21 mouse cellular contexts compared by ENCODE assay signal in the genomic region with DNA sequence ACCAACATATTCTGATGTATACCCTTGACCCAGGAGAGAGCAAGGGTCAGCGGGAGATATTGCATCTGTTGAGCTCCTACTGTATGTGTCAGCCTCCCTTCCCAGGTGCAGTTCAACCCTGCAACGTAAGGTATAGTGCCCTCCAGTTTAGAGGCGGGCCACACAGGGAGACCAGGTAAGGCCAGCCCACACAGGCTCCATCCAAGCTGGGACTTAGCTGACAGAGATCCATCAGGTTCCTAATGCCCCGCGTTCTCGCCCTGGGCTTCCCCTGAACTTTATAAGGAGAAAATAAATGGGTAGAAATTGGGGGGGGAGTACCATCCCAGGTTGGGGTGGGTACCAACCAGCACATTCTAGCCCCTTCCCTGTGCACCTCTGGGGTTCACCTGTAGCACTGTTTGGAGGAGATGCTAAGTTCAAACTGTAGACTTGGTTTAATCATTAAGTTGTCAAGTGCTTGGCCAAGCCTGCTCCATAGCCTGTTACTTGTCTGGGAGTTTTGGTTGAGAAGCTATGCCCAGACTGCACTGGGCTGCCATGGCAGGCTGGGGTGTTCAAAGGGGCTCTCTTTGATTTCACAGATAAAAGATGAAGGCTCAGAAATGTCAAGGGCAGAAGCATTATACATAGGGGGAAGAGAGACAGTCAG. TPM values are rescaled to one million over a fixed set of nuclear protein-coding genes. Genes with fewer than 3 reads are reported as not detected.
DNase-seq lines count a peak whose midpoint lies in the region; ATAC-seq and TF ChIP-seq lines count a peak whose summit lies in the region.
"Had no signal": no experiment of that assay in that cellular context is flagged by ENCODE, and none has a peak within 500 bp of the region (broad histone marks: within the 10 kb centered on the region; RNA-seq: fewer than 3 reads in every experiment).

No protein-coding gene starts in this region.

- H3K9ac ChIP-seq in kidney, embryonic 15.5 days = no peak overlapping the region
- H3K9ac ChIP-seq in lung, embryonic 16.5 days (ENCODE audit: low read length) = no peak overlapping the region
- H3K9ac ChIP-seq: intestine, embryonic 15.5 days; liver, embryonic 14.5 days had no signal

- peaks cover 68% of the 10 kb centered on the region for H3K4me1 ChIP-seq in kidney, embryonic 15.5 days
- H3K4me1 ChIP-seq in lung, embryonic 16.5 days (replicated peaks; ENCODE audit: control insufficient read depth, insufficient read depth, low read length) = peaks cover 43% of the 10 kb centered on the region
- H3K4me1 ChIP-seq in thymus, adult 2 months (replicated peaks; ENCODE audit: control insufficient read depth, insufficient read depth, low read length) = peaks cover 50% of the 10 kb centered on the region

- WGBS in kidney, embryonic 15.5 days = 82% methylated on average over 6 of the region's 6 CpGs
- 71% methylated on average over 6 of the region's 6 CpGs for WGBS in lung, embryonic 16.5 days
- WGBS in thymus, adult 2 months = 92% methylated on average over 6 of the region's 6 CpGs

- TF ChIP-seq POLR2A in thymus, adult 2 months (IDR thresholded peaks at IDR 0.05; ENCODE audit: control insufficient read depth, extremely low read depth, insufficient read depth, low read length, poor library complexity) = no peak

- H3K9me3 ChIP-seq in kidney, embryonic 15.5 days (replicated peaks) = no peaks in the 10 kb centered on the region
- H3K9me3 ChIP-seq in lung, embryonic 16.5 days (ENCODE audit: control insufficient read depth, low read length) = no peaks in the 10 kb centered on the region
- H3K9me3 ChIP-seq: intestine, embryonic 15.5 days had no signal

- peaks cover 12% of the 10 kb centered on the region for H3K27me3 ChIP-seq in kidney, embryonic 15.5 days
- no peaks in the 10 kb centered on the region for H3K27me3 ChIP-seq in lung, embryonic 16.5 days (ENCODE audit: control insufficient read depth, insufficient read depth, low read depth, low read length)
- H3K27me3 ChIP-seq in thymus, adult 2 months (ENCODE audit: control insufficient read depth, insufficient read depth, low read length) = no peaks in the 10 kb centered on the region

- ATAC-seq in kidney, embryonic 15.5 days (replicated peaks; ENCODE audit: low FRiP score) = no peak
- ATAC-seq in lung, embryonic 16.5 days (ENCODE audit: low read depth) = no peak
- ATAC-seq: CD4-positive, CD25-positive, alpha-beta regulatory T cell, adult 4 months; forebrain, embryonic 16.5 days; hindbrain, embryonic 16.5 days; intestine, embryonic 15.5 days; midbrain, embryonic 16.5 days had no signal

- no peak overlapping the region for H3K27ac ChIP-seq in kidney, embryonic 15.5 days
- H3K27ac ChIP-seq in lung, embryonic 16.5 days (ENCODE audit: low read length) = peak overlapping the region; percentile 1; the same call in 1 of the 2 replicates
- no peak overlapping the region for H3K27ac ChIP-seq in thymus, adult 2 months (ENCODE audit: control insufficient read depth, insufficient read depth, low read length)
- H3K27ac ChIP-seq: intestine, embryonic 15.5 days; liver, embryonic 14.5 days had no signal

- no peak overlapping the region; the same call in 1 of the 2 replicates for H3K4me2 ChIP-seq in kidney, embryonic 15.5 days
- no peak overlapping the region for H3K4me2 ChIP-seq in lung, embryonic 16.5 days (ENCODE audit: low read depth, low read length)
- H3K4me2 ChIP-seq: intestine, embryonic 15.5 days had no signal

- no peak for TF ChIP-seq CTCF in thymus, adult 2 months (IDR thresholded peaks at IDR 0.05; ENCODE audit: borderline replicate concordance, control insufficient read depth, extremely low read depth, insufficient read depth, low read length, poor library complexity)

- peak; percentile 50 for DNase-seq in kidney, adult 18-20 months
- no peak for DNase-seq in lung, postnatal 25 days (ENCODE audit: low spot score)
- DNase-seq in kidney, postnatal 14 days = peak; percentile 41
- no peak for DNase-seq in thymus, adult 2 months
- DNase-seq in cerebellum, adult 8-10 months = no peak
- DNase-seq: adrenal gland, postnatal 25 days; cerebellum, adult 18-20 months; cerebellum, postnatal 14 days; gastrocnemius, postnatal 14 days; heart, postnatal 14 days; liver; lung, adult 2 months had no signal

- H3K4me3 ChIP-seq in kidney, embryonic 15.5 days (replicated peaks) = no peak overlapping the region
- no peak overlapping the region for H3K4me3 ChIP-seq in lung, embryonic 16.5 days (ENCODE audit: low read length)
- no peak overlapping the region for H3K4me3 ChIP-seq in thymus, adult 2 months (ENCODE audit: control insufficient read depth, insufficient read depth, low read length)
- H3K4me3 ChIP-seq: erythroblast, embryonic 14.5 days; intestine, embryonic 15.5 days had no signal

- no peaks in the 10 kb centered on the region for H3K36me3 ChIP-seq in kidney, embryonic 15.5 days
- H3K36me3 ChIP-seq in lung, embryonic 16.5 days (ENCODE audit: control insufficient read depth, insufficient read depth, low read length) = no peaks in the 10 kb centered on the region
- no peaks in the 10 kb centered on the region for H3K36me3 ChIP-seq in thymus, adult 2 months (ENCODE audit: control insufficient read depth, insufficient read depth, low read length)
- H3K36me3 ChIP-seq: intestine, embryonic 15.5 days had no signal

RNA-seq across cellular contexts. Expression of a gene that starts 3.3 kb away (rescaled TPM):
- 1.3 and 1.7 TPM in 2 replicates for polyA plus RNA-seq in kidney, embryonic 15.5 days (2015; fragmentation: Nextera tagmentation; extraction: Ambion mirVana)
- 1.8 and 2.3 TPM in 2 replicates for polyA plus RNA-seq in lung, embryonic 16.5 days (2015; fragmentation: Nextera tagmentation; extraction: Ambion mirVana)
- polyA plus RNA-seq in thymus, adult 2 months (2012; rRNA removed) = 26.2 and 69.9 TPM in 2 replicates
- polyA plus RNA-seq: erythroblast, embryonic 14.5 days had no signal

Comparison
In these comparisons a context has a peak if more than half of its experiments do, and no peak if none do; other contexts are left out.
1. DNase-seq: peak in kidney, adult 18-20 months (single experiment) and kidney, postnatal 14 days (single experiment); none in lung, postnatal 25 days (single experiment), thymus, adult 2 months (single experiment) and cerebellum, adult 8-10 months (single experiment).